Mouse (Mus musculus) erythroblast, adult 5-6 weeks (primary cell): ENCODE measurements around the gene Mctp2. TPM values are rescaled to one million over a fixed set of nuclear protein-coding genes. Genes with fewer than 3 reads are reported as not detected.

Experiments used
- ATAC-seq: replicated peaks from 2 replicates; pipeline ENCODE4 v1.8.0; 2016; ENCODE audit warnings: moderate number of reproducible peaks, mild to moderate bottlenecking, moderate TSS enrichment, inconsistent platforms; ENCODE audit not compliant: poor library complexity, low FRiP score, severe bottlenecking
- total RNA-seq, 2 experiments: library from RNA; stranded (forward) in 1 of 2; stranded (reverse) in 1 of 2; fragments of 150-400 nt in 1 of 2; fragments of 200-764, 138-1000 nt in 1 of 2; gene quantifications; 2 replicates each; pipeline versions ENCODE4 v1.2.3 to v1.2.4; 2015 to 2017; ENCODE audit warnings: low replicate concordance in 2 of 2

The Mctp2 gene
- total RNA-seq (2015; ENCODE audit: low replicate concordance) (2.1 and 5.6 TPM in 2 replicates), total RNA-seq (2017; ENCODE audit: low replicate concordance) (3.2 and 9.6 TPM in 2 replicates)

- ATAC-seq, result no peak
These were observed at the start of gene Mctp2 for GRCm38 (mm10) chr7:72306382-72306841. TSS of gene Mctp2 (minus strand) at chr7:72306608.

GRCm38 (mm10) chr7:72345901-72346300, 39.5 kb upstream of the Mctp2 start:
- no peak for ATAC-seq

GRCm38 (mm10) chr7:72343751-72344150, 37.3 kb upstream of the Mctp2 start:
- no peak for ATAC-seq

GRCm38 (mm10) chr7:72342822-72343221, 36.4 kb upstream of the Mctp2 start:
- no peak for ATAC-seq

GRCm38 (mm10) chr7:72325961-72326360, 19.6 kb upstream of the Mctp2 start:
- no peak for ATAC-seq

GRCm38 (mm10) chr7:72320906-72321305, 14.5 kb upstream of the Mctp2 start:
- ATAC-seq, result no peak

GRCm38 (mm10) chr7:72320441-72320840, 14.0 kb upstream of the Mctp2 start:
- ATAC-seq, result no peak

GRCm38 (mm10) chr7:72314395-72315060, 8.1 kb upstream of the Mctp2 start:
- ATAC-seq, result no peak

- ATAC-seq, result no peak
These were observed 7.5 kb upstream of the Mctp2 start for GRCm38 (mm10) chr7:72313908-72314307.

- ATAC-seq, result no peak
These were observed 5.2 kb upstream of the Mctp2 start for GRCm38 (mm10) chr7:72311582-72311981.

- ATAC-seq, result no peak
These were observed 1.7 kb upstream of the Mctp2 start for GRCm38 (mm10) chr7:72308078-72308477.

- ATAC-seq, result no peak
These were observed 439 bp upstream of the Mctp2 start for GRCm38 (mm10) chr7:72306847-72307246.

GRCm38 (mm10) chr7:72305971-72306370, 437 bp downstream of the Mctp2 start:
- no peak for ATAC-seq

- ATAC-seq, result no peak
These were observed 4.7 kb downstream of the Mctp2 start for GRCm38 (mm10) chr7:72301667-72302066.

- no peak for ATAC-seq
These were observed 6.7 kb downstream of the Mctp2 start for GRCm38 (mm10) chr7:72299726-72300125.

- ATAC-seq, result no peak
These were observed 9.4 kb downstream of the Mctp2 start for GRCm38 (mm10) chr7:72297013-72297412.

GRCm38 (mm10) chr7:72296171-72296570, 10.2 kb downstream of the Mctp2 start:
- no peak for ATAC-seq

GRCm38 (mm10) chr7:72294886-72295285, 11.5 kb downstream of the Mctp2 start:
- no peak for ATAC-seq

GRCm38 (mm10) chr7:72293784-72294538, 12.4 kb downstream of the Mctp2 start:
- no peak for ATAC-seq

- ATAC-seq, result no peak
These were observed 14.0 kb downstream of the Mctp2 start for GRCm38 (mm10) chr7:72292232-72292913.

GRCm38 (mm10) chr7:72280721-72281120, 25.7 kb downstream of the Mctp2 start:
- no peak for ATAC-seq
